Mouse (Mus musculus): Measurements from ENCODE around the gene Bex2.

DNA sequence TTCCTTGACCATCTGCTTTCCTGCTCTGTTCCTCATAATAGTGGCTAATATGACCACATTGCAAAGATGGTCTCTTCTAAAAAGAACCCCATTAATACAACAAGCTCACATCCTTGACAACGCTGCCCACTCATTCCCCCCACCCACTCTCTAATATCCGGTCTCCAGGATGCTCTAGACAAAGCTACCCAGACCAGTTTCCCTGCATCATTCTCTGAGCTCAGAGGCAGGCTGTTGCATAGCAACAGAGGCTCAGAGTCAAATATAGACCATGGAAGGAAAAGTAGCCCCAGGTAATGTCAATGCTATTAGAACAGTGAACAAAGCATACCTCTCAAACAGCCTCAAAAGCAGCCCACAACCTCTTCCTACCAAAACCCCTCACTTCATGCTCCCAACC is 26.4 kb upstream of the Bex2 start:
- TF ChIP-seq POLR2A (IDR thresholded peaks at IDR 0.05; ENCODE audit: insufficient read depth, low read length) (no peak), CTCF (IDR thresholded peaks at IDR 0.05; ENCODE audit: low read depth, low read length) (no peak), EP300 (IDR thresholded peaks at IDR 0.05; ENCODE audit: insufficient read depth, low read depth, low read length) (no peak)

Data from ES-Bruce4 (cell line).